Mouse (Mus musculus) layer of hippocampus, postnatal 14 days (tissue): ENCODE results near the gene Rnf40. TPM values are rescaled to one million over a fixed set of nuclear protein-coding genes. Genes with fewer than 3 reads are reported as not detected.

Source experiments
- DNase-seq, 2 experiments: peaks; one replicate each; pipeline ENCODE4 v3.0.0; 2021 to 2022; ENCODE audit warnings: low spot score in 2 of 2, mixed read lengths in 1 of 2
- long read RNA-seq, 2 experiments: library from polyadenylated mRNA; stranded (forward); transcript quantifications; one replicate each; pipeline ENCODE4 v2.0.0; 2021
- total RNA-seq, 2 experiments: library from RNA; stranded (reverse); gene quantifications; 2 replicates each; pipeline ENCODE4 v1.2.3; 2021

Gene Rnf40
- 10 to 100 TPM; 69.9 to 72.1 TPM for total RNA-seq
- long read RNA-seq, experiment 1, full-length matches to known transcripts: 49 of 68 reads
- long read RNA-seq, experiment 1, partial matches to known transcripts: 7 of 68 reads
- long read RNA-seq, experiment 1, other reads (novel, unspliced or antisense): 12 of 68 reads
- long read RNA-seq, experiment 2, full-length matches to known transcripts: 45 of 58 reads
- long read RNA-seq, experiment 2, partial matches to known transcripts: 6 of 58 reads
- long read RNA-seq, experiment 2, other reads (novel, unspliced or antisense): 7 of 58 reads

- DNase-seq: peak; percentile 95 to 98
Observed at GRCm38 (mm10) chr7:127588011-127588871, at the start of gene Rnf40, which contains the start of gene Ccdc189. Gene Rnf40 (plus strand): TSS chr7:127588767. Gene Ccdc189 (minus strand): TSS chr7:127588595.

- no peak for DNase-seq
Observed at GRCm38 (mm10) chr7:127541671-127542070, 46.9 kb upstream of the Rnf40 start.

GRCm38 (mm10) chr7:127549116-127549835 is 39.3 kb upstream of the Rnf40 start:
- DNase-seq: peak in 1 of 2 experiments; percentile 43

- no peak for DNase-seq
Observed at GRCm38 (mm10) chr7:127551558-127551957, 37.0 kb upstream of the Rnf40 start.

- no peak for DNase-seq
Observed at GRCm38 (mm10) chr7:127560580-127560979, 28.0 kb upstream of the Rnf40 start.

GRCm38 (mm10) chr7:127561340-127561858 is 27.2 kb upstream of the Rnf40 start, which contains the start of gene Tmem265:
Gene Tmem265 (plus strand): TSS chr7:127561390.
- DNase-seq: no peak

- no peak for DNase-seq
Observed at GRCm38 (mm10) chr7:127564381-127565150, 24.0 kb upstream of the Rnf40 start.

- peak; percentile 86 to 98 for DNase-seq
Observed at GRCm38 (mm10) chr7:127572895-127573471, 15.6 kb upstream of the Rnf40 start, which contains the start of gene Phkg2. Gene Phkg2 (plus strand): TSS chr7:127573340.

- no peak for DNase-seq
Observed at GRCm38 (mm10) chr7:127573503-127574008, 15.0 kb upstream of the Rnf40 start.

GRCm38 (mm10) chr7:127574115-127574514 is 14.5 kb upstream of the Rnf40 start:
- no peak for DNase-seq

- DNase-seq: no peak
Observed at GRCm38 (mm10) chr7:127583260-127583659, 5.3 kb upstream of the Rnf40 start.

GRCm38 (mm10) chr7:127585031-127585430 is 3.5 kb upstream of the Rnf40 start:
- DNase-seq: no peak

- DNase-seq: no peak
Observed at GRCm38 (mm10) chr7:127586149-127586548, 2.4 kb upstream of the Rnf40 start.

- DNase-seq: no peak
Observed at GRCm38 (mm10) chr7:127587196-127587595, 1.4 kb upstream of the Rnf40 start.

- DNase-seq: no peak
Observed at GRCm38 (mm10) chr7:127588901-127589300, 334 bp downstream of the Rnf40 start.

- no peak for DNase-seq
Observed at GRCm38 (mm10) chr7:127589637-127590036, 1.1 kb downstream of the Rnf40 start.

GRCm38 (mm10) chr7:127591108-127591507 is 2.5 kb downstream of the Rnf40 start:
- DNase-seq: no peak

- DNase-seq: no peak
Observed at GRCm38 (mm10) chr7:127592575-127592974, 4.0 kb downstream of the Rnf40 start.

GRCm38 (mm10) chr7:127596747-127597146 is 8.2 kb downstream of the Rnf40 start:
- DNase-seq: no peak

GRCm38 (mm10) chr7:127600612-127601011 is 12.0 kb downstream of the Rnf40 start:
- DNase-seq: no peak
